Mouse (Mus musculus): Measurements from ENCODE around the gene Hpse2.
"Not testable (repeated sequence)": the region's sequence is repeated elsewhere in the genome, so short reads cannot be mapped to it uniquely, and the experiment has no call there.

Hpse2 gene

DNA sequence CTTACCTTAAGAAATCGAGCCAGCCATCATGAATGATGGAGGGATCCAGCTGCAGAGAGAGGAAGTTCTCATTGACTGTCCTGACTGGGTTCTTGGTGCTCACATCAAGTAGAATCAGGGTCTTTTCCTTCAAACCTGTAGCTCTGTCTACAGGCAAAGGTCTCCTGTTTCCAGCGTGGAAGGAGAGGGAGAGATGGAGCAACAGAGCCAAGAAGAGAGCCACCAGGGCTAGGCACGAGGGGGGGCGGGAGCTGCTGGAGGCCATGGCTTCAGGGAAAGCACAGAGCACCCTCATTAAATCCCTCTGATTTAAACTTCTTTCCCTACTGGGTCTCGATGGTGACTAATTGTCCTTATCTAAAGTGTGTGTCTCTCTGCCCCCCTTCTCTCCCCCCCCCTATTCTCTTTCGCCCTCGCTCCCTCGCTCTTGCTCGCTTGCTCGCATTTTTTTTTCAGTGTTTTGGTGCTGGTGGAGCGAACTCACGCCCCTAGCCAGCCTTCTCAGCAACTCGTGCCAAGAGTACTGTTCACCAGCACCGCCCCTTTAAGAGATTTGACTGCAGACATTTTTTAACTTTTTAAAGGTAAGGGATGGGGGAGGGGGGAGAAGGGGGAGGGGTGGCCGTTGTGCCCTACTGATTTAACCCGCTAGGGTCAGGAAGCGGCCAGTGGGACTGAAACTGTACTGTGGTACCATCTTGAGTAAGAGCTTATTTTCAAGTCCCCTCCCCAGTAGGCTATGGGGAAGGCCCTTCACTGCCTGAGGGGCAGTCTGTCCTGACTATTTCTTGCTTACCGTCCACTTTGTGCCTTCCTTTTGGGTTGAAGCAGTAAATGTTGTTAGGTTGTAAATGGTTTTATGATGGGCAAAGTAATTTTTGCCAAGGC is at the start of gene Hpse2:
Hpse2 (minus strand) TSS at position 339 of the 888 bp plus-strand sequence.
- DNase-seq (ENCODE audit: low spot score) = no peak

DNA sequence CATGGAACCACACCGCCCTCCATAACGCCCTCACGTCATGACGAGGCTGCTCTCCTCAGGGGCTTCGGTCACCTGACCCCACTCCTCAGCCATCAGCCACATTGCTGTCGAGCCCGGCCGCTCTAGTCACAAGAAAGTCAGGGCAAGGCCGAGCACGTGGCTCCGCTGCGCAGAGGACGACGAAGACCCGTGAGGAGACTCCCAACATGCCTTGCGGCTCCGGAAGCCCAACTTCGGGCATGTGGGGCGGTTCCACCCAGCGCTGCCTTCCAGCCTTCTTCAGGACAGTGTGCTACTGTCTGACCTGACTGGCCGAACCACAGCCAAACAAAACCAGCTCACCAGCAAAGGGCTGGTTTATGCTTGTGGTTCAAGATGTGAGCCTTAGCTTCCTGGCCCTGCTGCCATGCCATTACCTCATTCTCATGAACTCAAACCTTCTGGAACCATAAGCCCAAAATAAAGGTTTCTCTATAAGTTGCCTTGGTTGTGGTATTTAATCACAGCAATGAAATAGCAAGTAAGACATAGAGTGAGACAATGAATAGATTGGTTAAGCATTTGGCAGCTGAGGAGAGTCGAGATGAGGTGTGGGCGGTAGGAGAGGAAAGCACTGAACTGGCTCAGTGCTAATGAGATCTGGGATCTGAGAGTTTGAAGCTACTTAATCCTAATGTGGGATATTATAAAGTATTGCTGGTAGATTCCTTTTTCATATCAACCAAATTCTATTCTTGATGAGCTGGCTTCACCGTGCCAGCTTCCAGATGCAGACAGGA is 39.5 kb upstream of the Hpse2 start:
- no peak for DNase-seq (ENCODE audit: low spot score)

DNA sequence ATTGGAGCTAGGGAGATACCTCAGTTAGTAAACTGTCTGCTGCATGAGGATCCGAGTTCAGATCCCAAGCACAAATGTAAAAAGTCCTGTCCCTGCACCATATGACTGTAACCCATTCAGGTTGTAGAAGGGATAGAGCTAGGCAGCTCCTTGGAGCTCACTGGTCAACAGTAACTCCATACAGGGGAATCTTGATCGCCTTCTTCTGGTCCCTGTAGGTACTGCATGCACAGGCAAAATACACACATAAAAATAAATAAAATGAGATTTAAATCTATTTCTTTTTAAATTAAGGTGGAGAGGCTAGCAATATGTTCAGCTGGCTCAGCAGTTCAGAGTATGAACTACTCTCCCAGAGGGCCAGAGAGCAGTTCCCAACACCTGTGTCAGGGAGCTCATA is 35.9 kb upstream of the Hpse2 start:
- DNase-seq (ENCODE audit: low spot score) = no peak

DNA sequence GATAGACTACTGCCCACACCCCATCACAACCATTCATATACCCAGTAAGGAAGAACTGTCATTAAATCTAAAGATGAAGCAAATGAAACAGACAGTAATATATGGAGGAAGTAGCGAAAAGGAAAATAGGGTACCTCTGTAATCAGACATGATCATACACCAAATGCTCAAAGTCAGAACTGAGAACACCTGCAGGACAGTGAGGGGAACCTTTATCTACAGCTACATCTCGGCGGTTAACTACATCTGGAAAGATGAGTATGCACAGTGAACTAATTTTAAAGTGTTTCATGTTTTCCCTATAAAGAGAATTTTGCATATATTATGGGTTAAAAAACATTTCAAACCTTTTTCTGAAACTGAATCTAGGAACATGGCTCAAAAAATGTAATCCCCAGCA is 32.4 kb upstream of the Hpse2 start:
- no peak for DNase-seq (ENCODE audit: low spot score)

DNA sequence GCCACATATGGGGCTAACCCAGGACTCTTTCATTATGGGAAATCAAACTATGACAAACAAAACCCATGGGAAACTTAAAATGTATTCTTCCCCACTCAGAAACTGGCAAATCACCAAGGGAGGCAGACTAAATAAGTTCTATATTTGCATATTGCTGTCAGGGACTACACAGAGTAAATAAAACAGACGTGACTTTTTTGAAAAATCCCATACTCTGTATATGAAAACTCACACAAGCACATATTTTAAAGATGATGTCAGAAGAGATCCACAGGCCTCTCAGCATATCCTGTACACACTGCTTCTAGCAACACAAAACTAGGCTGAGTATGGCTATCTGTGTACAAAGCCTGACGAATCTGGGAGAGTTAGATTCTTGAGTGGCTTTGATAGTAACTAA is 27.4 kb upstream of the Hpse2 start:
- DNase-seq (ENCODE audit: low spot score) = no peak

DNA sequence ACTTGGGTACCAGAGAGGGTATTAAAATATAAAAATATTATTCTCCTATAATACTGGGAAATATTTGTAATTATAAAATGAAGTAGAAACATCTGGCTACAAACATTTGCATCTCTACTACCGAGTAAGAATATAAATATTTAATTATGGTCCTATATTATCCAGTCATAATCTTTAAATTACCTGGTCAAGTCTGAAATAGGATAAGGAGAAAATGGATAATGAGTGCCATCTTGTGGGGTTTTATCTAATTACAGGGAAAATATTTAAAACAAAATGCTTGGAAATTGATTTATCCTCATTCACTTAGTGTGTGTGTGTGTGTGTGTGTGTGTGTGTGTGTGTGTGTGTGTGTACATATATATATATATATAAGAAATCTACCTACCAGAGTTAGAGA is 19.0 kb upstream of the Hpse2 start:
- DNase-seq (ENCODE audit: low spot score) = no peak

DNA sequence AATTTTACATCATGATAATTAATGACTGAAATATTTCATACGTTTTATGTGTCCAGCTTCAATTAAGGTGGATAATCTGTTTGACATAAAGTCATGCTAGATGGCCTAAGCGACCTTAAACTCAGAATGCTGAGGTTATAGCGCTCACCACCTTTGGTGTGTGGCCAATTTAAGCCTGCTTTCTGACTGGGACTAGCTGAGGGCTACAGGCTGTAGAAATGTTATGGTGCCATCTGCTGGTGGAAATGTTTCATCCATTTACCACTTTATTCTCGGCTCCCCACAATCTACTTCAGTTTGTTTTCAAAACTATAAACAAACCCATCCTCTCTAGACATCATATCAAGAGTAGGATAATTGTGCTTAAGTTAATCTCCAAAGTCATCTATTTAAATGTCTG is 8.2 kb upstream of the Hpse2 start:
- DNase-seq (ENCODE audit: low spot score) = peak; percentile 71

DNA sequence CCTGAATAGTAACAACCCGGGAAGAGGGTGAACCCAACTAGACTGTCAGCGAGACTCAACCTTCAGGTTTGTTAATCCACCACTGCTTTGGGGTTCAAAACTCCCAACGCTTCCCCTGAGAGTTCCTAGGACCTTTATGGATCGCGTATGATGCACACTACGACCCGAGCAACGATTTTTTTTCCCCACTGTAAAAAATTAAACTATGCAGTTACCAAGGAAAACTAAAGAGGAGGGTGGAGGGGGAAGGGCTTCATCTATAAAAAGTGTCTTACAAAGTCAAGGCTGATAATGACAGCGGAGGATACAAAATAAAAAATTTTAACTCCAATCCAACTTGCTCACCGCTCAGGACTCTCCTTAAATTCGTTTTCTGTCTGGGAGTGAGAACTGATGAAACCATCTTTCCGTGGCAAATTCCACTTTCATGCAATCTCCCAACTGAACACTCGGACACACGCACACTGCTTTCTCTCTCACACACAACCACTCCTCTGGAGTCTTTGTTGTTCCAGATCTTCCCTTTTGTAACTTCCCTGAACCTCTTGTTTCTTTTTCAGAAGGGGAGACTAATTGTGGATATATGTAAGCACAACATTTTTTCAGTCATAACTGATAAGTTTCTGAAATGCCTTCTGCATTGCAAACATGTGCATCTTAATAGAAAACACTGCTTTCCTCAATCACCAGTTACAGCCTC is 934 bp downstream of the Hpse2 start:
- DNase-seq (ENCODE audit: low spot score) = no peak

DNA sequence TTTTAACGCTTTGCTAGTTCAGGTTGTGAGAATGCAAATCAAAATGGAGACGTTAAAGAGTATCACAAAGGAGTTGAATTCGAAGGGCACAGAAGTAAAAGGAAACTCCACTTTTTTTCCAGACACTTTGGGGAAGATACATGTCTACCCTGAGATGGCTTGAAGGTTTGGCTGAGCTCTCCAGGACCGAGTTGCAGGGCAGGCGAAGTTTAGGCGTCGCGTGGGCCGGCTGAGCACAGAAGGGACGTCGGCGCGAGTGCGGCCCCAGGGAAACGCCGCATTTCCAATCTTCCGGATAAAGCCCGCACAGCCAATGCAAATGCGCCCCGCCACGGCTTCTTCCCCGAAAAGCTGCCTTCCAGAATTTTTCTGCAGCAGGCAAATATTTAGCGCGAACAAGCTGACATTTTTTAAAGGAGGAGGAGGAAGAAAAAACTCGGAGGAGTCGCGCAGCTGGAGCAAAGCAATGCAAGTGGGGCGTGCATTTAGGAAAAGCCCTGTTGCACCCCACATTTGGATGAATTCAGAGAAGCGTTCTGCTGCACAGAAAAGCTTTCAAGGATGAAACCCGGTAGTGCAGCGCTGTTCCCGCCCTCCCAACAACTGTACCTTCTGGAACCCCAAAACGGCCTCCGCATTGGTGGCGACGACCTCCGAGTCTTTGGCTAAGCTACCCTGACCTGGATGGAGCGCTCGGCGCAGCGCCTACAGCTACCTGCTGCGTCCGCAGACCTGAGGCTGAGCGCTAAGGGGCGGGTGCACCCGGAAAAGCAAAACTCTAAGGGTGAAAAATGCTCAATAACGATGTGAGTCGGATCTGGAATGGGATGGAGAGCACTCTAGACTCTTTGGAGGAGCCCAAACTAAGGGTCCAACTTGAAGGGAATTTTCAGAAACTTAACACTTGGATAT is 1.9 kb downstream of the Hpse2 start:
- no peak for DNase-seq (ENCODE audit: low spot score)

DNA sequence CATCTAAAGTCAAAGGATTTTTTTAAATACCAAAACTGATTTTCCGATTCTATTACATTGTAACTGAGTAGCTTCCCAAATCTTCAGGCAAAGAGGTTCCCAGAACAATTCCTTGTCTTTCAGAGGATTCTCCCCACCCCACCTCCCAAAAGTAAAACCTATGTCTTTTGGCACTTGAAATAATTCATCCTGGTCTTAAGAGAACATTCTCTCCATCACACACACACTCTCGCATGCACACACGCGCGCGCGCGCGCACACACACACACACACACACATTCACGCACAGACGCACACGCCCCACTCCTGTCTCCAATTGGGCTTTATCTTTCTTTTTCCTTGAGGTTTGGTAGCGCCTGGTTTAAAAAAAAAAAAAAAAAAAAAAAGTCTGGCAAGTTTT is 2.7 kb downstream of the Hpse2 start:
- no peak for DNase-seq (ENCODE audit: low spot score)

DNA sequence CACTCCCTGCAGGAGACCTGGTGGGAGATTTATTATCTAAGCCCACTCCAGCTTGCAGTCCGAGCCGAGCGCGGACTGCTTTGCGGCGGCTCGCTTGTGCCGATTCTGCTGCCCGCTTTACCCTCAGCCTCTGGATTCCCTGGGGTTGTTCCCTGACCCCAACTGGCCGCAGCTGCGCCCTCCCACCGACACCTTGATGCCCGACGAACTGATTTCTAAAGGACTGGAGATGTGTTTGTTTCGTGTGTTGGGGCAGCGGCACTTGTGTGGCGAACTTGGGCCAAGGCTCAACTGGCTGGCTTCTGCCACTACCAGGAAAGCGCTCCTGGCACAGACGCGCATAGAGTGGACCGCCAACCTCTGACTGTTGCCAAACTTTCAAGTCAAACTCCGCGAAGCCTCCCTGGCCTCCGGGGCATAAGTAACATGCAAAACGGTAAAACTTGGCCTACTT is 3.1 kb downstream of the Hpse2 start:
- DNase-seq (ENCODE audit: low spot score) = no peak

DNA sequence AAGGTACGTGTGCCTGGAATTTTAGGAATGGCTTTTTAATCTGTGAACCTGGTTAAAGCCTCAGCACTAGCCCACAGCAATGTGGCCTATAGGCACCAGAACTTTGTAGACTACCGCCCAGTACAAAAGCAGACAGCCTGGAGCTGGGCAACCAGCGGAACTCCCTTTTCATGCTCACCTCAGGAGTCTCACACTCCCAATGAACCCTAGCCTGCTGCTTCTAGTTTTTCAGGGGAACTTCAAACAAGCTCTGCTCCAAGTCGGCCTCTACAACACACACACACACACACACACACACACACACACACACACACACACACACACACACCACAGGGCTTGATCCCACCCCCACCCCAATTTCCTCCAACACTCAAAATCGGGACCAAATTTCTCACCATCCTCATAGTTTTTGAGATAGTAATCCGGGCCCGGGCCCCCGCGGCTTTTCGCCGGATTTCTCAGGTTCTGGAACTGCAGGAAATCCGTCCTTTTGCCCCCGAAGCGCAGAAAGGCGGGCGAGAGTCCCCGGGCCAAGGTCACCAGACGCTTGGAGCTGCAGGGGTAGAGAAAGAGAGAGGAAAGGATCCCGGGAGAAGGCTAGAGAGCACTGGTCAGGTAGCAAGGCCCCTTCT is 3.7 kb downstream of the Hpse2 start:
- DNase-seq (ENCODE audit: low spot score) = no peak

DNA sequence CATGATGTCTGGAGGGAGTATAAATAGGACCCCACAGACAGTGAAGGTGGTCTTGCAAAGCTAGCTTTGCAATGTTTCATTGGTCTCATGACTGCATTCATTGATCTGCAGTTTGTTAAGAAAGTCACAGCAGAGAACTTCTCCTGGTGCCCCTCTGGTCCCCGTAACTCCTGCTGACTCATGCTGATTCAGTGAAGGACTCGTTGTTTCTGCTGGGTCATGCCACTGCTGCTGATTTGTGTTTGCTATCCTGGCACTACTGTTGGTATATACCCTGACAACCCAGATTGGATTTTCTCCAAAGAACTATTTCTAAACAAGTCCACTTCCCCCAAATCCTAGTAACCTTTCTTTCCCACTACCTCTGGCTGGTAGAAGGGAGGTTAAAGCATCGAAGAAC is 29.3 kb downstream of the Hpse2 start:
- no peak for DNase-seq (ENCODE audit: low spot score)

DNA sequence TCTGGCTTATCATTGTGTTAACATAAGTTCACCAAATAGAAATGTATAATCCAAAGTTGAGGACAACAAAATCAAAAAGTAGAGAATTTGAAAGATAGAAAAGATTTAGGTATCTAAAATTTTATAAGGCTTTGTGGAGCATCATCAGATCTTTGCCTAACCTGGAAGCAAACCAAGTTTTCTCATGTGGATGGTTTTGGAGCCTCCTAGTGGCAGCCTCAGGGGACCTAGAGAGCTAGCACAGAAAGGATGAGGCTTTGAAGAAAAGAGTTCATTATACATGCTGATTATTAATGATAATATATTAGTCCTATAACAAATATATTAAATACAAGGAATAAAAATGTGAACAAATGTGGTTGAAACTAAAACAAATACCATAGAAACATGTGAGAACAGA is 77.0 kb downstream of the Hpse2 start:
- DNase-seq (ENCODE audit: low spot score) = peak; percentile 8

DNA sequence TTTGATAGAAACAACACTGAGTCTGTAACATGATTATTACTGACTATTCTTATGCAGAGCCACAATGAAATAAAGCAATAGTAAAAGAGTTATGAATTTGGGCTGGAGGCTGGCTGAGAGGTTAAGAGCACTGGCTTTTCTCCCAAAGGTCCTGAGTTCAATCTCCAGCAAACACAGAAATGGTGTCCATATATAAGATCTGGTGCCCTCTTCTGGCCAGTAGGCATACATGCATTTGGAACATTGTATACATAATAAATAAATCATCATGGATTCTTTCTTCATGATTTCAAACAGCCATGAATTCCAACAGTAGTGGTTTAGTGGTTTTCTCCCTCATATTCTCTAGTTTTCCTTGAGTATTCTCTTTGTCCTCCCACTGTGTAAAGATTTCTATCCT is 81.4 kb downstream of the Hpse2 start:
- no peak for DNase-seq (ENCODE audit: low spot score)

DNA sequence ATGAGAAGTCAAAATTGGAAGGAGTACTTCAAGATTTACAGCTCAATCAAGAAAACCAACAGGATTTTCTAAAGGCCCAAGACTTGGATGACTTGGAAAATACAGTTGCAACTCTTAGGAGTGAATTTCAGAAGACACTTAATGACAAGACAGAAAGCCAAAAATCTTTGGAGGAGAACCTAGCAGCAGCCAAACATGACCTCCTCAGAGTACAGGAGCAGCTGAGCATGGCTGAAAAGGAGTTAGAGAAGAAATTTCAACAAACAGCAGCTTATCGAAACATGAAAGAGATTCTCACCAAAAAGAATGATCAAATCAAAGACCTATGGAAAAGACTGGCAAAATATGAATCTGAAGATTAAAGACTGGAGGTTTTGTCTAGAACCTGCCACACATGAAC is 106.8 kb downstream of the Hpse2 start:
- DNase-seq (ENCODE audit: low spot score) = not testable (repeated sequence)

DNA sequence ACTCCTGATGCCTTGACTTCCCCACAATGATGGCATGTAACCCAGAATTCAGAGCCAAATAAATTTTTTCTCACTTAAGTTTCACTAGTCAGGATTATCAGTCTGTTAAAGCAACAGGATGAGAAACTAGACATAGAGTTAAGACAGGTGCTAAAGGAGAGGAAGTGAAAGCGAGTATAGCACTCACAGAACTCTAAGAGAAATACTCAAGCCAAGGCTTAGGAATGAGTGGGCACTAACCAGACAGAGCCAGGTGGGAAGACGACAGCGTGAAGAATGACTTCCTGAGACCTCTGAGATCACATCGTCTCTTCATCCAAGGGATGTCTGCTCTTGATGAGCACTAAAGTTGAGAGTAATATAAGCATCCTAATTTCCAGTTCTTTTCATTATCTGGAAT is 144.2 kb downstream of the Hpse2 start:
- DNase-seq (ENCODE audit: low spot score) = no peak

DNA sequence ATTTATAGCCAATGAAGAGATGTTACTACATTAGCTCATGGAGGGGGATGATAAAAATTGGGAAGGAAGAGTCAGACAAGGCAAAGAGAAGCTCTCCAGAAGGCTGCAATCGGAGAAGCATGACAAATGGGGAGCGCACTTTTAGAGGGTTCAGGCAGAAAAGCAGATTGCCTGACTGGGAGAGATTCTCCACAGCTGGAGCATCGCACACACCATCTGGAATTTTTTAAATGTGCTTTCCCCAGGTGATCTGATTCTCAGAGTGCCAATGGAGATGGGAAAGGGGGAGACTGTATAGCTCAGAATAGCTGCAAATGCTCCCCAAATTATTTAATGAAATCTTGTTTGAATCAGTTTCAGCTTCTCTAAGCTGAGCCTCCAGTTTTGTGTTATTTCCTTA is 156.4 kb downstream of the Hpse2 start:
- no peak for DNase-seq (ENCODE audit: low spot score)

DNA sequence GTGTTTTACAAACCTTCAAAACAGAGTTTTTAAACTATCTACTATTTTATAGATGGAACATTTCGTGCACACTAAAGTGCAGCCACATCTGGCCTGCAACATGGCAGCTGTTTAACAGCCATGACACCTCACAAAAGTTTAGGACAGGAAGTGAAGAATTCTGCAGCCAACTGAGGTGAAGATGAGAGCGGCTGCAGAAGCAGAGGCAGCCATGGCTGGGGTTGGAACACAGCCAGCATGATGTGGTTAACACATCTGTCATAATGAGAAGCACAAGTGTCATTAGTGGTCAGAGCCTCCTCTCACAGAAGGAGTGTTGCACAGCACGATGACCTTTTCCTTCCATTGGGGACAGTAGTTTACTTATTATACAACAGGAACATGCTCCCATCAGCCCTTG is 194.6 kb downstream of the Hpse2 start:
- no peak for DNase-seq (ENCODE audit: low spot score)

DNA sequence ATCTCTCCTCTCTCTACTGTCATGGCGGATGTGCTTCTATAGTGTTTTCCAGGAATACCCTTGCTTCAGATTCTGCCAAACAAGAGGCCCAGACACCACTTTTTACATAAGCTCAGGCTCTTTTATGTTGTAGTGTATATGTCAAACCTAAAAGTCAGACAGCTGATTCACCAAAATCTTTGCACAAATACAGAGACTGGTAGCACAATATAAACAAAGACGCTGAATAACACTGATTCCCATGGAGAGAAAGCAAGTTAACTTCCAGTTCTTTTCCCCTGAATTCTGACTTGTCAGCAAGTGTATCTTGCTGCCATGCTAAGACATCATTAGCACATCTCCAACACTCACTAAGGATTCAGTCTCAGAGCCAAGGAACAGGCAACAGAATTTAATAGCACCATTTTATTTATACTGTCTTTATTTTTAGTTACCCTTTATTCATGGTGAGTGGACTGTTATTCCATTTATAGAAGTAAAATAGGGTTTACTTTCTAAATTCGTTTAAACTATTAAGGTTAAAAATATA is 212.7 kb downstream of the Hpse2 start:
- DNase-seq (ENCODE audit: low spot score) = no peak

DNA sequence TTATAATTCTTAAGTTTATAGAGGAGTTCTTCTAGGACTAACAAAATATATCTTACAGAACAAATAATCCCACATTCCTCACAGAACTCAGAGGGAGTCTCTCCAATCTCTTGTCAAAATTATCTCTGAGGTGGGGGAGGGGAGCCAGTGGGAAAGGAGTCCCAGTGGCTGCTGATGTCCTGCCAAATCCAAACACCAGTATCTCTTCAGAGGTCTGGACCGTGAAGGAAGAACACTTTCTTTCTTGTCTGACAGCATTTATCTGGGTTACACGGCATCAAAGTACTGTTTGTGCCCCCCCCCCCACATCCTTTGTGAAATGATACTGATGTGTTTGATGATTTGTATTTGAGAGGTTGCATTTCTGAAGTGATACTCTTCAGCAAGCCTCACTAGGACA is 213.3 kb downstream of the Hpse2 start:
- no peak for DNase-seq (ENCODE audit: low spot score)
